Mouse (Mus musculus) induced T-regulatory cell, adult 2 months (primary cell): ENCODE data around the gene Nt5dc3.

Experiments
- DNase-seq: peaks from one replicate; pipeline ENCODE4 v3.0.0-alpha.2; 2012; ENCODE audit warnings: low read depth

Nt5dc3 gene

GRCm38 (mm10) chr10:86778398-86779116, at the start of gene Nt5dc3:
TSS of gene Nt5dc3 (plus strand) at chr10:86779005.
- peak; percentile 98 for DNase-seq

GRCm38 (mm10) chr10:86730823-86731499, 47.8 kb upstream of the Nt5dc3 start:
- DNase-seq: peak; percentile 93

GRCm38 (mm10) chr10:86731500-86731863, 47.3 kb upstream of the Nt5dc3 start:
- no peak for DNase-seq

GRCm38 (mm10) chr10:86735036-86735435, 43.8 kb upstream of the Nt5dc3 start:
- peak; percentile 43 for DNase-seq

- no peak for DNase-seq
Measured at GRCm38 (mm10) chr10:86742918-86743317, 35.9 kb upstream of the Nt5dc3 start.

- no peak for DNase-seq
Measured at GRCm38 (mm10) chr10:86744306-86744705, 34.5 kb upstream of the Nt5dc3 start.

GRCm38 (mm10) chr10:86755816-86756502, 22.8 kb upstream of the Nt5dc3 start:
- DNase-seq: no peak

GRCm38 (mm10) chr10:86757724-86758123, 21.1 kb upstream of the Nt5dc3 start:
- no peak for DNase-seq

GRCm38 (mm10) chr10:86758211-86758610, 20.6 kb upstream of the Nt5dc3 start:
- DNase-seq: no peak

GRCm38 (mm10) chr10:86761236-86761635, 17.6 kb upstream of the Nt5dc3 start:
- no peak for DNase-seq

GRCm38 (mm10) chr10:86761722-86762383, 17.0 kb upstream of the Nt5dc3 start:
- no peak for DNase-seq

- no peak for DNase-seq
Measured at GRCm38 (mm10) chr10:86762384-86762730, 16.4 kb upstream of the Nt5dc3 start.

- DNase-seq: no peak
Measured at GRCm38 (mm10) chr10:86763672-86764071, 15.1 kb upstream of the Nt5dc3 start, which contains the start of gene Gm49358. TSS of gene Gm49358 (plus strand) at chr10:86763972.

- no peak for DNase-seq
Measured at GRCm38 (mm10) chr10:86765344-86765966, 13.3 kb upstream of the Nt5dc3 start.

GRCm38 (mm10) chr10:86769216-86769615, 9.6 kb upstream of the Nt5dc3 start:
- no peak for DNase-seq

GRCm38 (mm10) chr10:86769797-86770196, 9.0 kb upstream of the Nt5dc3 start:
- no peak for DNase-seq

- no peak for DNase-seq
Measured at GRCm38 (mm10) chr10:86771701-86772100, 7.1 kb upstream of the Nt5dc3 start.

GRCm38 (mm10) chr10:86772231-86772631, 6.6 kb upstream of the Nt5dc3 start:
- no peak for DNase-seq

- no peak for DNase-seq
Measured at GRCm38 (mm10) chr10:86773360-86773759, 5.4 kb upstream of the Nt5dc3 start.

- no peak for DNase-seq
Measured at GRCm38 (mm10) chr10:86776281-86776680, 2.5 kb upstream of the Nt5dc3 start.

GRCm38 (mm10) chr10:86777614-86778319, 1.0 kb upstream of the Nt5dc3 start:
- no peak for DNase-seq
